16 mouse cellular contexts compared by ENCODE assay signal in genomic region chr17:50160357-50160756, GRCm38 (mm10).
"Had no signal": no experiment of that assay in that cellular context is flagged by ENCODE, and none has a peak within 500 bp of the region (broad histone marks: within the 10 kb centered on the region; RNA-seq: fewer than 3 reads in every experiment).

No protein-coding gene starts in this region.

- H3K27ac ChIP-seq: kidney, embryonic 15.5 days; left cerebral cortex, adult 2 months; limb, embryonic 10.5 days; lung, embryonic 15.5 days; macrophage; neural tube, embryonic 12.5 days; stomach, postnatal 0 days had no signal

- DNase-seq: kidney, postnatal 14 days; lung, postnatal 14 days; right cerebral cortex, postnatal 14 days; thymus, adult 18-20 months; thymus, postnatal 25 days had no signal

- ATAC-seq: midbrain, embryonic 15.5 days had no signal

- H3K4me2 ChIP-seq: kidney, embryonic 15.5 days; liver, embryonic 11.5 days; lung, embryonic 15.5 days; midbrain, embryonic 11.5 days; midbrain, embryonic 15.5 days; neural tube, embryonic 12.5 days had no signal

- H3K36me3 ChIP-seq: lung, embryonic 15.5 days; midbrain, embryonic 15.5 days; neural tube, embryonic 12.5 days had no signal

- H3K9me3 ChIP-seq: limb, embryonic 10.5 days; lung, embryonic 15.5 days; midbrain, embryonic 15.5 days had no signal

- H3K27me3 ChIP-seq: kidney, embryonic 15.5 days; lung, embryonic 15.5 days; megakaryocyte, embryonic 14.5 days; midbrain, embryonic 15.5 days; neural tube, embryonic 12.5 days had no signal

- H3K4me1 ChIP-seq: kidney, embryonic 15.5 days; limb, embryonic 10.5 days; lung, embryonic 15.5 days; neural tube, embryonic 12.5 days had no signal

- H3K4me3 ChIP-seq: kidney, embryonic 15.5 days; left cerebral cortex, adult 2 months; limb, embryonic 10.5 days; lung, embryonic 15.5 days; megakaryocyte, embryonic 14.5 days; midbrain, embryonic 15.5 days; neural tube, embryonic 12.5 days had no signal

- H3K9ac ChIP-seq: kidney, embryonic 15.5 days; lung, embryonic 15.5 days; midbrain, embryonic 15.5 days; neural tube, embryonic 12.5 days had no signal
